Mouse (Mus musculus) liver, embryonic 14.5 days (tissue): Measurements from ENCODE around the gene Spryd4. TPM values are rescaled to one million over a fixed set of nuclear protein-coding genes. Genes with fewer than 3 reads are reported as not detected.
"Not testable (repeated sequence)": the region's sequence is repeated elsewhere in the genome, so short reads cannot be mapped to it uniquely, and the experiment has no call there.

ENCODE experiments used
- ATAC-seq: fragments of 200-750 bp; cut with Nextera tagmentation; 2 replicates; pipeline ENCODE4 v1.8.0; 2017; ENCODE audit warnings: moderate number of reproducible peaks, mild to moderate bottlenecking, moderate library complexity; ENCODE audit not compliant: insufficient read depth
- DNase-seq, 3 experiments: peaks; one replicate each; pipeline ENCODE4 v3.0.0-alpha.2; 2012 to 2013; ENCODE audit warnings: low read depth in 3 of 3, low spot score in 3 of 3
- H3K27ac ChIP-seq: fragments of 300-500 bp; sonication (generic); 2 replicates; pipeline ENCODE4 v1.5.1; 2014; ENCODE audit warnings: moderate library complexity, mild to moderate bottlenecking, control low read depth, inconsistent platforms
- H3K27me3 ChIP-seq: fragments of 300-500 bp; sonication (generic); 2 replicates; pipeline ENCODE4 v1.6.1; 2014; ENCODE audit warnings: mild to moderate bottlenecking, low read length, moderate library complexity; ENCODE audit not compliant: control insufficient read depth, insufficient read depth
- H3K36me3 ChIP-seq: fragments of 300-500 bp; sonication (generic); replicated peaks from 2 replicates; pipeline ENCODE4 v1.6.1; 2014; ENCODE audit warnings: low read depth; ENCODE audit not compliant: control insufficient read depth, insufficient read depth
- H3K4me1 ChIP-seq, 2 experiments: fragments of 200-500 bp in 1 of 2; fragments of 300-500 bp in 1 of 2; sonication (generic) in 1 of 2; replicated peaks; 2 replicates each; pipeline ENCODE4 v1.6.1; 2012 to 2014; ENCODE audit warnings: antibody characterized with exemption in 1 of 2, inconsistent platforms in 1 of 2, low read length in 1 of 2; ENCODE audit not compliant: control insufficient read depth in 2 of 2, insufficient read depth in 2 of 2
- H3K4me2 ChIP-seq: fragments of 300-500 bp; sonication (generic); 2 replicates; pipeline ENCODE4 v1.6.1; 2014; ENCODE audit warnings: low read depth, mild to moderate bottlenecking, control low read depth, moderate library complexity
- H3K4me3 ChIP-seq, 2 experiments: fragments of 200-500 bp in 1 of 2; fragments of 300-500 bp in 1 of 2; sonication (generic) in 1 of 2; 2 replicates each; pipeline ENCODE4 v1.5.1; 2012 to 2014; ENCODE audit warnings: low read depth in 2 of 2, low read length in 2 of 2, mild to moderate bottlenecking in 2 of 2, control low read depth in 1 of 2, inconsistent platforms in 1 of 2, moderate library complexity in 1 of 2; ENCODE audit not compliant: insufficient read depth in 1 of 2
- H3K9ac ChIP-seq: fragments of 300-500 bp; sonication (generic); replicated peaks from 2 replicates; pipeline ENCODE4 v1.6.1; 2014; ENCODE audit warnings: mild to moderate bottlenecking, control low read depth, moderate library complexity
- H3K9me3 ChIP-seq: fragments of 300-500 bp; sonication (generic); 2 replicates; pipeline ENCODE4 v1.6.1; 2016; ENCODE audit warnings: low read length, mixed read lengths; ENCODE audit not compliant: control insufficient read depth
- CTCF ChIP-seq: IDR thresholded peaks from 2 replicates; pipeline ENCODE4 v1.5.1; 2016; ENCODE audit warnings: antibody characterized with exemption, low read depth, control low read depth
- EP300 ChIP-seq: IDR thresholded peaks from 2 replicates; pipeline ENCODE4 v1.6.1; 2016; ENCODE audit warnings: antibody characterized with exemption, low read depth
- WGBS: fragments of 180-500 bp; shearing (Covaris S2); extraction: QIAGEN DNeasy Blood & Tissue Kit; methylation state at CpG from one replicate; pipeline ENCODE4 v1.1.7; 2014; ENCODE audit not compliant: insufficient replicate concordance; 5-methylcytosine and 5-hydroxymethylcytosine counted together
- polyA plus RNA-seq, 2 experiments: library from polyadenylated mRNA; depleted of rRNA in 1 of 2; stranded (reverse) in 1 of 2; unstranded in 1 of 2; fragments of >200 nt; fragmentation: Nextera tagmentation in 1 of 2; extraction: Ambion mirVana in 1 of 2; gene quantifications; 2 replicates each; pipeline versions ENCODE4 v1.2.1 to v1.2.3; 2012 to 2014

Gene Spryd4
- polyA plus RNA-seq, 2 experiments = 12.9 to 20.8 TPM

- DNase-seq (no peak), ATAC-seq (no peak)
- Histone ChIP-seq H3K4me1 (no peaks in the 10 kb centered on the region; a peak in 1 of 4 replicates), H3K27ac (no peak overlapping the region), H3K4me3 (no peak overlapping the region), H3K36me3 (no peaks in the 10 kb centered on the region), H3K27me3 (no peaks in the 10 kb centered on the region), H3K9me3 (no peaks in the 10 kb centered on the region), H3K4me2 (no peak overlapping the region), H3K9ac (no peak overlapping the region)
- TF ChIP-seq CTCF (no peak), EP300 (no peak)
- 33% methylated on average over 6 of the region's 6 CpGs for WGBS
Observed at GRCm38 (mm10) chr10:128167091-128167490, 44.5 kb downstream of the Spryd4 start.

GRCm38 (mm10) chr10:128165726-128166125 lies 45.9 kb downstream of the Spryd4 start:
- not testable (repeated sequence) for ATAC-seq, H3K4me1 ChIP-seq, H3K27ac ChIP-seq, H3K36me3 ChIP-seq, H3K9me3 ChIP-seq, DNase-seq, H3K9ac ChIP-seq, H3K4me3 ChIP-seq, H3K4me2 ChIP-seq, H3K27me3 ChIP-seq
- 57% methylated on average over 2 of the region's 3 CpGs for WGBS

Other genes starting within 250 kb of the Spryd4 start
- not detected in 2 replicates for gene Hsd17b6, start 204.2 kb downstream of the Spryd4 start, polyA plus RNA-seq (2012; rRNA removed)
- not detected in 2 replicates for gene Hsd17b6, start 204.2 kb downstream of the Spryd4 start, polyA plus RNA-seq (2014; fragmentation: Nextera tagmentation; extraction: Ambion mirVana)
- 26.3 and 42.0 TPM in 2 replicates for gene Prim1, start 196.6 kb downstream of the Spryd4 start, polyA plus RNA-seq (2012; rRNA removed)
- 78.2 and 84.1 TPM in 2 replicates for gene Prim1, start 196.6 kb downstream of the Spryd4 start, polyA plus RNA-seq (2014; fragmentation: Nextera tagmentation; extraction: Ambion mirVana)
- 160 and 272 TPM in 2 replicates for gene Naca, start 176.2 kb downstream of the Spryd4 start, polyA plus RNA-seq (2012; rRNA removed)
- 519 and 530 TPM in 2 replicates for gene Naca, start 176.2 kb downstream of the Spryd4 start, polyA plus RNA-seq (2014; fragmentation: Nextera tagmentation; extraction: Ambion mirVana)
- gene Ptges3, start 152.9 kb downstream of the Spryd4 start, polyA plus RNA-seq (2012; rRNA removed) = 20.9 and 40.1 TPM in 2 replicates
- 233 and 244 TPM in 2 replicates for gene Ptges3, start 152.9 kb downstream of the Spryd4 start, polyA plus RNA-seq (2014; fragmentation: Nextera tagmentation; extraction: Ambion mirVana)
- gene Atp5b, start 128.5 kb downstream of the Spryd4 start, polyA plus RNA-seq (2012; rRNA removed) = 910 and 999 TPM in 2 replicates
- gene Atp5b, start 128.5 kb downstream of the Spryd4 start, polyA plus RNA-seq (2014; fragmentation: Nextera tagmentation; extraction: Ambion mirVana) = 1,823 and 1,877 TPM in 2 replicates
- gene Baz2a, start 120.2 kb downstream of the Spryd4 start, polyA plus RNA-seq (2012; rRNA removed) = 9.5 TPM in 2 replicates
- gene Baz2a, start 120.2 kb downstream of the Spryd4 start, polyA plus RNA-seq (2014; fragmentation: Nextera tagmentation; extraction: Ambion mirVana) = 9.1 and 10.3 TPM in 2 replicates
- gene Rbms2, start 31.5 kb downstream of the Spryd4 start, polyA plus RNA-seq (2012; rRNA removed) = 8.0 and 9.5 TPM in 2 replicates
- gene Rbms2, start 31.5 kb downstream of the Spryd4 start, polyA plus RNA-seq (2014; fragmentation: Nextera tagmentation; extraction: Ambion mirVana) = 4.5 and 6.1 TPM in 2 replicates
- gene Gls2, start 17.4 kb downstream of the Spryd4 start, polyA plus RNA-seq (2012; rRNA removed) = 4.2 and 5.5 TPM in 2 replicates
- 3.7 and 4.4 TPM in 2 replicates for gene Gls2, start 17.4 kb downstream of the Spryd4 start, polyA plus RNA-seq (2014; fragmentation: Nextera tagmentation; extraction: Ambion mirVana)
- gene Mip, start 14.0 kb upstream of the Spryd4 start, polyA plus RNA-seq (2012; rRNA removed) = 0.02 TPM in 2 replicates
- gene Mip, start 14.0 kb upstream of the Spryd4 start, polyA plus RNA-seq (2014; fragmentation: Nextera tagmentation; extraction: Ambion mirVana) = not detected in 2 replicates
- 8.1 and 12.9 TPM in 2 replicates for gene Timeless, start 20.3 kb upstream of the Spryd4 start, polyA plus RNA-seq (2012; rRNA removed)
- gene Timeless, start 20.3 kb upstream of the Spryd4 start, polyA plus RNA-seq (2014; fragmentation: Nextera tagmentation; extraction: Ambion mirVana) = 23.3 and 23.4 TPM in 2 replicates
- gene Apon, start 42.3 kb upstream of the Spryd4 start, polyA plus RNA-seq (2012; rRNA removed) = 0.73 and 1.1 TPM in 2 replicates
- 0.52 and 0.58 TPM in 2 replicates for gene Apon, start 42.3 kb upstream of the Spryd4 start, polyA plus RNA-seq (2014; fragmentation: Nextera tagmentation; extraction: Ambion mirVana)
- 54.1 and 61.3 TPM in 2 replicates for gene Apof, start 56.9 kb upstream of the Spryd4 start, polyA plus RNA-seq (2012; rRNA removed)
- gene Apof, start 56.9 kb upstream of the Spryd4 start, polyA plus RNA-seq (2014; fragmentation: Nextera tagmentation; extraction: Ambion mirVana) = 73.7 and 74.1 TPM in 2 replicates
- gene Stat2, start 58.8 kb upstream of the Spryd4 start, polyA plus RNA-seq (2012; rRNA removed) = 5.9 and 6.4 TPM in 2 replicates
- 4.2 and 5.4 TPM in 2 replicates for gene Stat2, start 58.8 kb upstream of the Spryd4 start, polyA plus RNA-seq (2014; fragmentation: Nextera tagmentation; extraction: Ambion mirVana)
- 0.06 and 0.08 TPM in 2 replicates for gene Il23a, start 86.9 kb upstream of the Spryd4 start, polyA plus RNA-seq (2012; rRNA removed)
- not detected in 2 replicates for gene Il23a, start 86.9 kb upstream of the Spryd4 start, polyA plus RNA-seq (2014; fragmentation: Nextera tagmentation; extraction: Ambion mirVana)
- 11.5 and 13.3 TPM in 2 replicates for gene Pan2, start 91.5 kb upstream of the Spryd4 start, polyA plus RNA-seq (2012; rRNA removed)
- 10.1 and 11.5 TPM in 2 replicates for gene Pan2, start 91.5 kb upstream of the Spryd4 start, polyA plus RNA-seq (2014; fragmentation: Nextera tagmentation; extraction: Ambion mirVana)
- 23.8 and 38.8 TPM in 2 replicates for gene Cnpy2, start 110.7 kb upstream of the Spryd4 start, polyA plus RNA-seq (2012; rRNA removed)
- gene Cnpy2, start 110.7 kb upstream of the Spryd4 start, polyA plus RNA-seq (2014; fragmentation: Nextera tagmentation; extraction: Ambion mirVana) = 92.7 and 98.3 TPM in 2 replicates
- 71.6 and 80.5 TPM in 2 replicates for gene Cs, start 125.9 kb upstream of the Spryd4 start, polyA plus RNA-seq (2012; rRNA removed)
- 117 and 126 TPM in 2 replicates for gene Cs, start 125.9 kb upstream of the Spryd4 start, polyA plus RNA-seq (2014; fragmentation: Nextera tagmentation; extraction: Ambion mirVana)
- gene Coq10a, start 157.2 kb upstream of the Spryd4 start, polyA plus RNA-seq (2012; rRNA removed) = 6.5 and 7.7 TPM in 2 replicates
- 4.7 and 5.0 TPM in 2 replicates for gene Coq10a, start 157.2 kb upstream of the Spryd4 start, polyA plus RNA-seq (2014; fragmentation: Nextera tagmentation; extraction: Ambion mirVana)
- 7.4 and 7.7 TPM in 2 replicates for gene Ankrd52, start 165.3 kb upstream of the Spryd4 start, polyA plus RNA-seq (2012; rRNA removed)
- gene Ankrd52, start 165.3 kb upstream of the Spryd4 start, polyA plus RNA-seq (2014; fragmentation: Nextera tagmentation; extraction: Ambion mirVana) = 4.3 and 5.5 TPM in 2 replicates
- 33.0 and 40.8 TPM in 2 replicates for gene Slc39a5, start 189.4 kb upstream of the Spryd4 start, polyA plus RNA-seq (2012; rRNA removed)
- 37.6 and 40.7 TPM in 2 replicates for gene Slc39a5, start 189.4 kb upstream of the Spryd4 start, polyA plus RNA-seq (2014; fragmentation: Nextera tagmentation; extraction: Ambion mirVana)
- 24.2 and 25.4 TPM in 2 replicates for gene Nabp2, start 199.7 kb upstream of the Spryd4 start, polyA plus RNA-seq (2012; rRNA removed)
- 45.4 and 48.7 TPM in 2 replicates for gene Nabp2, start 199.7 kb upstream of the Spryd4 start, polyA plus RNA-seq (2014; fragmentation: Nextera tagmentation; extraction: Ambion mirVana)
- 5.0 and 5.9 TPM in 2 replicates for gene Rnf41, start 199.8 kb upstream of the Spryd4 start, polyA plus RNA-seq (2012; rRNA removed)
- 4.8 and 6.2 TPM in 2 replicates for gene Rnf41, start 199.8 kb upstream of the Spryd4 start, polyA plus RNA-seq (2014; fragmentation: Nextera tagmentation; extraction: Ambion mirVana)
- 23.2 and 29.8 TPM in 2 replicates for gene Smarcc2, start 247.4 kb upstream of the Spryd4 start, polyA plus RNA-seq (2012; rRNA removed)
- gene Smarcc2, start 247.4 kb upstream of the Spryd4 start, polyA plus RNA-seq (2014; fragmentation: Nextera tagmentation; extraction: Ambion mirVana) = 27.7 and 32.8 TPM in 2 replicates